Mouse (Mus musculus) inflammation-experienced regulatory T-cells, adult 6 months (primary cell): ENCODE measurements around the gene Cbx4. TPM values are rescaled to one million over a fixed set of nuclear protein-coding genes. Genes with fewer than 3 reads are reported as not detected.

Source experiments
- ATAC-seq: one replicate; pipeline ENCODE4 v1.8.0; 2017
- polyA plus RNA-seq, 3 experiments: library from polyadenylated mRNA; unstranded; fragments of 100-300 nt; shearing (Covaris generic); gene quantifications; one replicate each; pipeline ENCODE4 v1.2.1; 2017

Cbx4 gene
- polyA plus RNA-seq, 3 experiments from 2014 or later = 2.0 to 3.6 (median 2.3) TPM

- ATAC-seq = no peak
Observed at GRCm38 (mm10) chr11:119084446-119085278, 1.4 kb downstream of the Cbx4 start.

DNA sequence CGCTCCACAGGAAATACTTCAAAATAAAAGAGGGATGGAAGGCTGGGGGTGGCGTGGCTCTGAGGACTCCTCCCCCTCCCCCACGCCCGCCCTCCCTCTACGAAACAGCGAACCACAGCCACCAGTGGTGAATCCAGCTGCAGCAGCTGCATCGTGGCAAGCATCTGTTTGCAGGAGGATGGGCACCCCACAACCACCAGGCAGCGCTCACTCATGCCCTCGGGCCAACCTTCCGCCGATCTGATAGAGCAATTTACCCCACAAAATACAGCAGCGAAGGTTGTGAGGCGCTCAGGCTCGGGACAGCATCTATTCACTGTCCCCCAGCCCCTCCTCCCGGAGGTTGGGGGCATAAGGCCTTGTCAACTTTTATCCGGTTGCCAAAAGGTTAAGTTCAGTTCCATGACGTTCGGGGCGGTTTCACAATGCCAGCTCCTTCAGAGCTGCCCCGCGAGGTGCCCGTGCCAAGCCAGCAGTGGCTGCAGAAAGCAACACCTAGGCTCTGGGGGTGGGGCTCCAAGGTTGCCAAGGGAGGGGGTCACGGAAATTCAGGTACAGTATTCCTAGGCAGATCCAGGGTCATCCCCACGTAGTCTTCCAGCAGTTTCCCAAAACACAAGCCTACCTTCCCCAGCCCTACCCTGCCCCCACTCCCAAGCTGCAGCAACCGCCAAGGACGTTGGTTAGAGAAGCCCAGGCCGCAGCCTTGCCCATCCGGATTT lies 2.1 kb downstream of the Cbx4 start:
- peak; percentile 27 for ATAC-seq

DNA sequence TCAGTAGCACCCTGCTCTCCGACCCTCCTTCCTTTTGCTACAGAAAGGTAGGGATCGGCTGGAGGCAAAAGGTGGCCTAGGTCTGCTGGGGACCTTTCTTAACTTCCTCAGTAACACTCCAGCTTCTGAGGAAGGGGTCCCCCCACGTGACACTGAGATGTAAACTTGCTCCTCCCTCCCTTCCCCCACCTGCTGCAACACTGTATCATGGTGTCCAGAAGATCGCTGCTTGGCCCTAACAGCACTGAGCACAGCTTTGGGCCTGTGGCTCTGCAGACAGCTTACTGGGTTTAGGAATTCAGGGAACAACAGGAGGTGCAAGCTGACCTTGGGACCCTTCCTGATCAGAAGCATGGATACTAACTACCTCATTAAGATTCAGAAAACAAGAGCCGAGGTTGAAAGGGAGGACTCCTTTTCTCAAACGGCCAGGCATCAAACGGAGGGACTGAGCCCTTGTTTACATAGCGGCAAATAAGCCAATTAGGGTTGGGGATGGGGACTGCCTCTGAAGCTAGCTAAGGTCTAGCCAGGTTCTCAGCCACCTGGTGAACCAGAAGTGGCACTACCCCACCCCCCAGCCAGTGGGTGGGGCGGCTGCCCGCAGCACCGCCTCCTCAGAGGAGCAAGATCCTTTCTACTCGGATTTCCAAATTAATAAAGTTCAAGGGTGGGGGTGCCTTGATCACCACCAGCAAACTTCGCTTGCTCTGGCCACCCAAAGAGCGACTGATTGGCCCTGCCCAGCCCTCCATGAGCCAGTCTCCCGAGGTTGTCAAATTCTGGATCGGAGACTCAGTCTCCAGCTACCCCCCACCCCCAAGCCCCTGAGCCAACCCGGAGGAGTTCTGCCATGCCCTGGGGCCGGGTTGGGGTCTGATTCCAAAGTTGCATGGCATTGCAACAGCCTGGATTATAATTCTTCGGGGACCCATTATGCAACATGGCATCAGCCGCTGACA lies 3.1 kb downstream of the Cbx4 start:
- no peak for ATAC-seq

DNA sequence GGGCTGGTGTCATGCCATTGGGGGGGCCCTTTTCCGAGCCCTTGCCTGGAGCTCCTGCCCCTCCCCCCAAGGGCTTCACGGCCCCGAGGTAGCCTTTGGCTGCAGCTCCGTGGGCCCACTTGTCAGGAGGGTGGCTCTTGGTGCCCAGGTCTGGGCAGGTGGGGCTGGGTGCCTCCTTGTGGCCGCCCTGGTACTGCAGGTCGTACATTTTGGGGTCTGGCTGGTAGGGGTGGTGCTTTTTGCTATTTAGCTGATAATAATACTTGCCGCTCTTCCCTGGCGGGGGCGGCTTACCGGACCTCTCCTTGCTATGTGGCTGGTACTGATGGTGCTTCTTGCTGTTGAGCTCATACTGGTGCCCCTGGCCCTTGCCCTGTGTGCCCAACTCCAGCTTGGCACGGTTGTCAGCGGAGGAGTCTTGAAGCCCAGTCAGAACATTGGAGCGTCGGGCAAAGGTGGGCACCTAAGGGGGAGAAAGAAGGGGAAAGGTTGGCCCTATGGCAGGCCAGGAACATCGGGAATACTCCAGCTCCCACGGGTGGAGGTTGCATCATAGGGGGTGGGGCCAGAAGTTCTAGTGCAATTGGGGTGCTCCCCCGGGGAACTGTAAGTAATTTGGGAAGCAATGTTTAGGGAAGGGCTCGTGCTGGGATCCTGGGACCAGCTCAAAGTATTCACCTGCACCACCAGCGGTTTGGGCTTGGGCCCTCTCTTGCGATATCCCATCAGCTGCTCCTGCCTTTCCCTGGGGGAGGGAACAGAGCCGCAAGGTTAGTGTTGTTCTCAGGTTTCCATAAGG lies 4.0 kb downstream of the Cbx4 start:
- no peak for ATAC-seq

- no peak for ATAC-seq
Observed at GRCm38 (mm10) chr11:119081148-119081838, 4.7 kb downstream of the Cbx4 start.

- ATAC-seq = no peak
Observed at GRCm38 (mm10) chr11:119080461-119081147, 5.4 kb downstream of the Cbx4 start.

DNA sequence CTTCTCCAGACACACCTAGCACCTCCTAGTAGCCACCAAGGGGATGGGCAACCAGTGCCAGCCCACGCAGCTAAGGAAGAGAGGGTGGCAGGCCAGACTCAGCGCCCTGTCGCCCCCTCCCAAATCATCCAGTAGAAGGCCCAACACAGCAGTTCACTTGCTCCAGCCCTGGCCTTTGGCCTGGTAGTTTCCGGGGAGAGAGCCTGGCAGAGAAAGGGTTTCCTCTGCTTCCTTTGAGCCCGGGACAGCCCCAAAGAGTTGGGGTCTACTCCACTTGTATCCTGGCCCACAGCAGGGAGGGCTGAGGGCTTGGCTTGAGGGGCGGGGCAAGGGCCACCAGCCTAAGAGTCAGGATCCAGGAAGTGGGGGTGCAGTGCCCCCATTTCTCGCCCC lies 6.6 kb downstream of the Cbx4 start:
- ATAC-seq = no peak

GRCm38 (mm10) chr11:119078691-119079444 lies 7.2 kb downstream of the Cbx4 start:
- ATAC-seq = no peak

- no peak for ATAC-seq
Observed at GRCm38 (mm10) chr11:119077755-119078154, 8.3 kb downstream of the Cbx4 start.

GRCm38 (mm10) chr11:119075805-119076204 lies 10.2 kb downstream of the Cbx4 start:
- peak; percentile 95 for ATAC-seq

DNA sequence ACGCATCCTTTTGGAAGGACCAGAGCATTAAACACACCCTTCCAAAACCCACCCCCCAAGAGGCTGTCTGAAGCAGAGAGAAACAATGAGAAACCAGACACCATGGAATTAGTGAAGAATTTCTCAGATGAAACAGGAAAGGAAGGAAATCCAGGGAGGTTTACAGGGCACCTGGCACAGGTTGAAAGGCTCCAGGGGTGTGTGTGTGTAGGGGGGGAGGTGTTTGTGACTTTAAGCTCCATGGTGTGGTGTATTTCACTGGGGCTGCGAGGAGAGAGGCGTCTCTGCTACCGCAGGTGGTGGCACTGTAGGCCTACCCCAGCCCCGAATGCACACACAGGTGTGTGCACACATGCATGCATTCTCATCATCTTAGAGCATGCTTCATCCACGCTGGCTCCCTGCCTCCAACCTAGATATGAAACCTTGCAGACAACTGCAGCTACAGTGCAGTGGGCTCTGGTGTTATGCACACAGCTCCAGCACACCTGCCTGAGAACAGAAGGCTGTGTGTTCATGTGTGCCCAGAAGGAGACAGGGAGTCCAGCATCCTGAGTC lies 12.1 kb downstream of the Cbx4 start:
- ATAC-seq = no peak

DNA sequence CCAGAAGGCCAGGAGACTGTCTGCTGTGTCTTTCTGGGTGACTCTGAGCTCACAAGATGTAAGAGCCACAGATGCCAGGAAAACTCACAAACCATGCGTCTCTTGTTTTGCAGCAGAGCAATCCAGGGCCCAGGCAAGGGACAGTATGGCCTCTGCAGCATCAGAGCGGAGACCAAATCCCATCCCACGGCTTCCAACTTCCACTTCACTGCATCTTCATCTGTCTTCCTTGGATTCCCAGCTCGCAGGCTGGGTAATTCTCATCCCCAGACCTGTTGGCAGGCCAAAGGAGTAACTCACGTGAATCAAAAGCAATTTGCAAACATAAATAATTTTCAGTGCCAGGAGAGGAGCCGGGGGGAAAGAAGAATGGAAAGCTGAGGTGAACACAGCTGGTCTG lies 13.0 kb downstream of the Cbx4 start:
- no peak for ATAC-seq

DNA sequence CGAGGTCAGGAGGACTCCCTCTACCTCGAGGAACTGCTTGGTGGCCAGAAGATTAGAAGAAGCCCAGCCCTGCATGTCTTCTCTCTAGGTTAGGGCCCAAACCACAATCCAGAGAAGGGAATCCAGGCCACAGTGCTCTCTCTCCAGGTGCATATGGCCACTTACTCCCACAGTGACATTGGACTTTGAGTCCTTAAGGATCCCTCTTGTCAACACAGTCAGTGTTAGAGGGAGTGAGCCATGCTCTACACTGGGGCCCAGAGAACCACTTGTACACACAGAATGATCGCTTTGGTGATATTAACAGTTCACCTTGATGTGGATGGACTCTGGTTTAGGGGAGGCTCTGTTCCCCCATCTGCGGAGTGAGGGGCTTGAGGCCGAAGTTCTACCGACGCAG lies 13.8 kb downstream of the Cbx4 start:
- no peak for ATAC-seq

DNA sequence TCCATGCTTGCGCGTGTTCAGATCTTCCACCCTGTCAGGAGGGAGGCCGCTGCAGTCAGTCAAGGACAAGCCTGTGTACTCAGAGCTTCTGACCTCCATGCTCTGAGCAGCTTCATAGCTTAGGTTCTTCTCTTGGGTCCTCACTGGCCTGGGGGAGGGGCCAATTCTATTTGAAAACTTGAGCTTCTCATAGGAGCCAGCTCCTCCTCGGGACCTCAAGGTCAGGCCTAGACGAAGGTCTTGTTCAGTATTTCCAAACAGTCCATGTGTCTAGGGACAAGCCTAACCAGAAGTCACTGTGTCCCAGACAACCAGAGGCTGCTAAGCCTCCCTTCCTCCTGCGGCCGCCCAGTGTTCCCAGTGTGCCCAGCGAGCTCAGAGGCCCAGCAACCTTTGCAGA lies 19.2 kb downstream of the Cbx4 start:
- no peak for ATAC-seq

DNA sequence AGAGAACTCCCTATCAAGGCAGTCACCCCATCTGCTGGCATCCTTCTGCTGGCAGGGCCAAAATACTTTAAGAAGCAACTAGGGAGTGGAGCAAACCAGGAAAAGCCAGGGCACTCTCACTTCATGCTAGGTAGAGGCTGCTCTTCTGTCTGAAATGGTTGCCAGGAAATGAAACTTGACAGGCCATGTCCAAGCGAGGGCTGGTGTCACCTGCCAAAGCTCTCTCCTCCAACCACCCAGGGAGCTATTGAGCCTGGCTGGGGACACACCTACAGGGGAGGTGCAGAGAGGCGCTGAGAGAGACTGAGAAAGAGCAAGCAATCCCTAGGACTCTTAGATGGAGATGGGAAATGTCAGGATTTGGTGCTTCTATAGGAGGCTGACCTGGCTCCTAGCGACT lies 26.8 kb downstream of the Cbx4 start:
- no peak for ATAC-seq

GRCm38 (mm10) chr11:119058041-119058995 lies 27.7 kb downstream of the Cbx4 start:
- no peak for ATAC-seq

DNA sequence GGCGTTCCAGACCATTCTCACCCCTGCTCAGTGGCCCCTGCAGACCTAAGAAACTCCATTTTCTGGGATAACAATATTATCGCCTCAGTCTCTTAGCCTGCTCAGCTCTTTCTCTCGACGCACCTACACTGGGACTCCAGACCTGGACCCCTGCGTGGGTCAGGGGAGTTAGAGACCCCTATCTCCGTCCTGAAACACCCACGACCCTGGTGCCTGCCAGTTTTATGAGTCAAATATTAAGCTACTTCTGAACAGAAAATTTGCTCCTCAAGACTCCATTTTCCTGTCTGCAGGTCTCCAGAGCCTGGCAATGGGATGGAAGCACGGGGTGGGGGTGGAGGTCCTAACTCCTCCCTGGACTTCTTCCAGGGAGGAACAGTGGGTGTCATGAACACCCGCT lies 28.7 kb downstream of the Cbx4 start:
- ATAC-seq = no peak
